Mouse (Mus musculus) ovary, adult 10 weeks (tissue): ENCODE data around the gene Nkx1-1. TPM values are rescaled to one million over a fixed set of nuclear protein-coding genes. Genes with fewer than 3 reads are reported as not detected.

Experiments
- polyA plus RNA-seq: library from polyadenylated mRNA; stranded (reverse); fragments of 350-450 nt; fragmentation: Illumina TruSeq; extraction: RNeasy Lipid Tissue Mini Kit (QIAGEN cat#74804); gene quantifications from one replicate; pipeline ENCODE4 v1.2.3, GENCODE M21; 2014

The Nkx1-1 gene
- polyA plus RNA-seq = not detected

DNA sequence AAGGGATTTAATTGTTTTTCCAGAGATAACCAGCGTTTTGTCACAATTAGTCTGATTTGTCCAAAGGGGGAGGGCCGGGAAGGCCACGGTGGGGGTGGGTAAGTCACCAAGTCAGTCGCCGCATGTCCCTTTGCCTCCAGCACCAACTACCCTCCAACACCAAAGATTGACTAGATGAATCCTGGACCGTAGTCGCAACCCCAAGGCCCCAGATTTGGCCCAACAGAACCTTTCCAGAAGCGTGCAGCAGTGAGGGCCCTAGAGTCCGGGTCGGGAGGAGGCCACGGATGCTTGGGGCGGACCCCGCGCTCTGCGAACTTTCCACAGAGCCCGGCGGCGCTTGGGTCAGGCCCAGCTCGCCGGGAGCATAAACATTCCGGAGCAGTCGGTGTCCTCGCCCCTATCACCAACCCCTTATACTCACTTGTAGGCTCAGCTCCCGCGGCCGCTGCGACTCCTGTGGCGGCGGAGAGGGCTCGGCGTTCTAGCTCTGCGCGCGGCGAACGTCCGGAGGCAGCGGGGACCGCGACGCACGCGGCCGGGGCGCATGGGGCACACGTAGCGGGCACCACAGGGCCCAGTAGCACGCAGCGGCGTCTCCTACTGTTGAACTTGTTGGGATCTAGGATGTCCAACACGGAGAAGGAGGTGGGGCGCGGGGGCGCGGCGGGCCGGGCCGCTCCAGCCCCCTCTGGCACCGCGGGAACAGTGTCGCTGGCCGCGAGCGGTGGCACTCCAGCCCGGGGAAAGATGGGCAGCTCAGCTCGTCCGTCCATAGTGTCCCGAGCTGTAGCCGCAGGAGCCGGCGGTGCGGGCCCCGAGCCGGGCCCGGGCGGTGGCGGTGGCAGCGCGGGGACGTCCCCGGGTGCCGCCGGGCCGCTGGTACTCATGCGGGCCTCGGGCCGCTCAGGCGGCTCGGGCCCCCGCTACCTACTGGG lies at the start of gene Nkx1-1:
Nkx1-1 (minus strand) TSS at position 776 of the 938 bp plus-strand sequence.

Other genes starting within 250 kb of the Nkx1-1 start
- gene Spon2, start 215.5 kb downstream of the Nkx1-1 start, polyA plus RNA-seq = 0.48 TPM
- 38.4 TPM for gene Ctbp1, start 159.0 kb downstream of the Nkx1-1 start, polyA plus RNA-seq
- 50.1 TPM for gene Maea, start 98.5 kb downstream of the Nkx1-1 start, polyA plus RNA-seq
- gene Uvssa, start 55.4 kb downstream of the Nkx1-1 start, polyA plus RNA-seq = 15.2 TPM
- gene Fam53a, start 195.7 kb upstream of the Nkx1-1 start, polyA plus RNA-seq = 13.2 TPM
- gene Gm9903, start 195.9 kb upstream of the Nkx1-1 start, polyA plus RNA-seq = not detected
- 202 TPM for gene Slbp, start 218.6 kb upstream of the Nkx1-1 start, polyA plus RNA-seq
- 150 TPM for gene Tacc3, start 224.2 kb upstream of the Nkx1-1 start, polyA plus RNA-seq
- gene Tmem129, start 224.4 kb upstream of the Nkx1-1 start, polyA plus RNA-seq = 12.6 TPM